Mouse (Mus musculus) monocyte, adult 5-6 weeks (primary cell): ENCODE results near the gene Klf16. TPM values are rescaled to one million over a fixed set of nuclear protein-coding genes. Genes with fewer than 3 reads are reported as not detected.

Experiments
- ATAC-seq: fragments of 153-309, 156-312 bp; replicated peaks from 2 replicates; pipeline ENCODE4 v1.8.0; 2017; ENCODE audit warnings: mild to moderate bottlenecking; ENCODE audit not compliant: low TSS enrichment, insufficient number of reproducible peaks, severe bottlenecking, poor library complexity, low FRiP score
- total RNA-seq: library from RNA; stranded (forward); fragments of 200-1000, 200-491, 200-594 nt; gene quantifications from 3 replicates; pipeline ENCODE4 v1.2.3, GENCODE M21; 2017

Klf16 gene
- total RNA-seq, 1 experiment from 2014 or later = 8.2 TPM

GRCm38 (mm10) chr10:80583047-80583446, 5.9 kb upstream of the Klf16 start:
- no peak for ATAC-seq

- ATAC-seq = no peak
Observed at GRCm38 (mm10) chr10:80578911-80579310, 1.8 kb upstream of the Klf16 start.

GRCm38 (mm10) chr10:80578131-80578750, 1.1 kb upstream of the Klf16 start:
- peak; percentile 58 for ATAC-seq

- ATAC-seq = no peak
Observed at GRCm38 (mm10) chr10:80576351-80577194, 548 bp downstream of the Klf16 start.

GRCm38 (mm10) chr10:80575925-80576324, 1.2 kb downstream of the Klf16 start:
- ATAC-seq = no peak

- ATAC-seq = no peak
Observed at GRCm38 (mm10) chr10:80574896-80575295, 2.2 kb downstream of the Klf16 start.

- ATAC-seq = no peak
Observed at GRCm38 (mm10) chr10:80573944-80574343, 3.2 kb downstream of the Klf16 start.

- no peak for ATAC-seq
Observed at GRCm38 (mm10) chr10:80572477-80572876, 4.6 kb downstream of the Klf16 start.

- ATAC-seq = no peak
Observed at GRCm38 (mm10) chr10:80570871-80571836, 6.0 kb downstream of the Klf16 start.

- ATAC-seq = no peak
Observed at GRCm38 (mm10) chr10:80570419-80570818, 6.7 kb downstream of the Klf16 start.

- ATAC-seq = peak; percentile 75
Observed at GRCm38 (mm10) chr10:80569664-80570066, 7.5 kb downstream of the Klf16 start.

GRCm38 (mm10) chr10:80568876-80569275, 8.2 kb downstream of the Klf16 start:
- ATAC-seq = no peak

GRCm38 (mm10) chr10:80566375-80567092, 10.6 kb downstream of the Klf16 start:
- peak; percentile 45 for ATAC-seq

GRCm38 (mm10) chr10:80561116-80561944, 15.8 kb downstream of the Klf16 start, which contains the start of gene Rexo1:
Gene Rexo1 (minus strand): TSS chr10:80561560.
- peak; percentile 80 for ATAC-seq

- ATAC-seq = no peak; the same call in 1 of the 2 replicates
Observed at GRCm38 (mm10) chr10:80560621-80561020, 16.5 kb downstream of the Klf16 start.

GRCm38 (mm10) chr10:80559431-80559830, 17.7 kb downstream of the Klf16 start:
- no peak for ATAC-seq

- ATAC-seq = no peak
Observed at GRCm38 (mm10) chr10:80557346-80557965, 19.7 kb downstream of the Klf16 start.
